Mouse (Mus musculus): ENCODE results near the gene Pak1ip1. TPM values are rescaled to one million over a fixed set of nuclear protein-coding genes. Genes with fewer than 3 reads are reported as not detected.
"Not testable (repeated sequence)": the region's sequence is repeated elsewhere in the genome, so short reads cannot be mapped to it uniquely, and the experiment has no call there.

The Pak1ip1 gene
- polyA plus RNA-seq, 1 experiment: 33.4 TPM

- 88% methylated on average over 5 of the region's 5 CpGs for WGBS
- TF ChIP-seq POLR2A (IDR thresholded peaks at IDR 0.05; ENCODE audit: borderline replicate concordance, extremely low read depth, low read depth, low read length) (no peak), CTCF (IDR thresholded peaks at IDR 0.05; ENCODE audit: insufficient read depth, low read length) (no peak)
- Histone ChIP-seq H3K4me1 (ENCODE audit: control insufficient read depth, insufficient read depth, low read length) (no peaks in the 10 kb centered on the region), H3K4me3 (replicated peaks; ENCODE audit: extremely low read depth, low read depth, low read length) (no peak overlapping the region)
- DNase-seq: no peak
Measured at GRCm38 (mm10) chr13:40972976-40973375, 27.8 kb upstream of the Pak1ip1 start.

- Histone ChIP-seq H3K4me1 (ENCODE audit: control insufficient read depth, insufficient read depth, low read length) (peaks cover 6% of the 10 kb centered on the region), H3K4me3 (replicated peaks; ENCODE audit: extremely low read depth, low read depth, low read length) (no peak overlapping the region)
- WGBS: 39% methylated on average over 7 of the region's 7 CpGs
- DNase-seq: peak; percentile 53
- TF ChIP-seq POLR2A (IDR thresholded peaks at IDR 0.05; ENCODE audit: borderline replicate concordance, extremely low read depth, low read depth, low read length): no peak
- TF ChIP-seq CTCF (IDR thresholded peaks at IDR 0.05; ENCODE audit: insufficient read depth, low read length): peak; percentile 89
Measured at GRCm38 (mm10) chr13:40977609-40978008, 23.2 kb upstream of the Pak1ip1 start.

GRCm38 (mm10) chr13:40978652-40979051 is 22.2 kb upstream of the Pak1ip1 start:
- no peak for TF ChIP-seq POLR2A (IDR thresholded peaks at IDR 0.05; ENCODE audit: borderline replicate concordance, extremely low read depth, low read depth, low read length)
- no peak for TF ChIP-seq CTCF (IDR thresholded peaks at IDR 0.05; ENCODE audit: insufficient read depth, low read length)
- peaks cover 6% of the 10 kb centered on the region for H3K4me1 ChIP-seq (ENCODE audit: control insufficient read depth, insufficient read depth, low read length)
- 32% methylated on average over 4 of the region's 4 CpGs for WGBS
- H3K4me3 ChIP-seq (replicated peaks; ENCODE audit: extremely low read depth, low read depth, low read length): no peak overlapping the region
- DNase-seq: no peak

GRCm38 (mm10) chr13:40979321-40979720 is 21.5 kb upstream of the Pak1ip1 start:
- TF ChIP-seq CTCF (IDR thresholded peaks at IDR 0.05; ENCODE audit: insufficient read depth, low read length) (no peak), POLR2A (IDR thresholded peaks at IDR 0.05; ENCODE audit: borderline replicate concordance, extremely low read depth, low read depth, low read length) (no peak)
- H3K4me3 ChIP-seq (replicated peaks; ENCODE audit: extremely low read depth, low read depth, low read length): no peak overlapping the region
- WGBS: 20% methylated on average over 2 of the region's 2 CpGs
- peaks cover 6% of the 10 kb centered on the region for H3K4me1 ChIP-seq (ENCODE audit: control insufficient read depth, insufficient read depth, low read length)
- DNase-seq: no peak

GRCm38 (mm10) chr13:40982759-40983158 is 18.1 kb upstream of the Pak1ip1 start:
- no peak for DNase-seq
- 77% methylated on average over 1 of the region's 1 CpGs for WGBS

GRCm38 (mm10) chr13:40986081-40986480 is 14.7 kb upstream of the Pak1ip1 start:
- H3K4me3 ChIP-seq (replicated peaks; ENCODE audit: extremely low read depth, low read depth, low read length): no peak overlapping the region
- 93% methylated on average over 5 of the region's 5 CpGs for WGBS
- H3K4me1 ChIP-seq (ENCODE audit: control insufficient read depth, insufficient read depth, low read length): no peaks in the 10 kb centered on the region
- no peak for DNase-seq
- TF ChIP-seq POLR2A (IDR thresholded peaks at IDR 0.05; ENCODE audit: borderline replicate concordance, extremely low read depth, low read depth, low read length) (no peak), CTCF (IDR thresholded peaks at IDR 0.05; ENCODE audit: insufficient read depth, low read length) (no peak)

More at GRCm38 (mm10) chr13:40982759-40983158, 18.1 kb upstream of the Pak1ip1 start:
- no peak overlapping the region for H3K4me3 ChIP-seq (replicated peaks; ENCODE audit: extremely low read depth, low read depth, low read length)
- no peak for TF ChIP-seq CTCF (IDR thresholded peaks at IDR 0.05; ENCODE audit: insufficient read depth, low read length)
- TF ChIP-seq POLR2A (IDR thresholded peaks at IDR 0.05; ENCODE audit: borderline replicate concordance, extremely low read depth, low read depth, low read length): no peak
- H3K4me1 ChIP-seq (ENCODE audit: control insufficient read depth, insufficient read depth, low read length): peaks cover 6% of the 10 kb centered on the region

- H3K4me3 ChIP-seq (replicated peaks; ENCODE audit: extremely low read depth, low read depth, low read length); H3K4me1 ChIP-seq (ENCODE audit: control insufficient read depth, insufficient read depth, low read length); DNase-seq: not testable (repeated sequence)
- 68% methylated on average over 4 of the region's 4 CpGs for WGBS
Measured at GRCm38 (mm10) chr13:40987608-40988303, 13.1 kb upstream of the Pak1ip1 start.

GRCm38 (mm10) chr13:40988418-40988817 is 12.4 kb upstream of the Pak1ip1 start:
- H3K4me3 ChIP-seq (replicated peaks; ENCODE audit: extremely low read depth, low read depth, low read length): no peak overlapping the region
- 49% methylated on average over 2 of the region's 2 CpGs for WGBS
- no peak for DNase-seq

GRCm38 (mm10) chr13:40994487-40995263 is 6.1 kb upstream of the Pak1ip1 start:
- WGBS: 12% methylated on average over 8 of the region's 8 CpGs
- TF ChIP-seq CTCF (IDR thresholded peaks at IDR 0.05; ENCODE audit: insufficient read depth, low read length): no peak
- TF ChIP-seq POLR2A (IDR thresholded peaks at IDR 0.05; ENCODE audit: borderline replicate concordance, extremely low read depth, low read depth, low read length): no peak
- no peak overlapping the region for H3K4me3 ChIP-seq (replicated peaks; ENCODE audit: extremely low read depth, low read depth, low read length)
- no peak for DNase-seq
- H3K4me1 ChIP-seq (ENCODE audit: control insufficient read depth, insufficient read depth, low read length): peaks cover 2% of the 10 kb centered on the region; the same call in 1 of the 2 replicates

More at GRCm38 (mm10) chr13:40988418-40988817, 12.4 kb upstream of the Pak1ip1 start:
- H3K4me1 ChIP-seq (ENCODE audit: control insufficient read depth, insufficient read depth, low read length): no peaks in the 10 kb centered on the region
- TF ChIP-seq CTCF (IDR thresholded peaks at IDR 0.05; ENCODE audit: insufficient read depth, low read length) (no peak), POLR2A (IDR thresholded peaks at IDR 0.05; ENCODE audit: borderline replicate concordance, extremely low read depth, low read depth, low read length) (no peak)

- DNase-seq; H3K4me3 ChIP-seq (replicated peaks; ENCODE audit: extremely low read depth, low read depth, low read length); H3K4me1 ChIP-seq (ENCODE audit: control insufficient read depth, insufficient read depth, low read length): not testable (repeated sequence)
- WGBS: 86% methylated on average over 5 of the region's 5 CpGs
Measured at GRCm38 (mm10) chr13:40998537-40998936, 2.3 kb upstream of the Pak1ip1 start.
